Mouse (Mus musculus) myocyte (in vitro differentiated cells): Measurements from ENCODE around the gene Mipep.

Source experiments
- CEBPB ChIP-seq: IDR thresholded peaks from 2 replicates; pipeline ENCODE4 v1.6.1; 2011; ENCODE audit warnings: mild to moderate bottlenecking, moderate library complexity; ENCODE audit not compliant: poor library complexity, insufficient read depth, severe bottlenecking
- E2F4 ChIP-seq: IDR thresholded peaks from one replicate; pipeline ENCODE4 v1.6.1; 2011; ENCODE audit warnings: mild to moderate bottlenecking, control low read depth, moderate library complexity; ENCODE audit not compliant: insufficient read depth
- MYOD1 ChIP-seq, 3 experiments: IDR thresholded peaks; one replicate each; pipeline ENCODE4 v1.6.1; 2011; ENCODE audit warnings: control low read depth in 2 of 3, low read depth in 2 of 3, mild to moderate bottlenecking in 2 of 3, moderate library complexity in 1 of 3; ENCODE audit not compliant: insufficient read length in 2 of 3, control insufficient read depth in 1 of 3
- POLR2A ChIP-seq: IDR thresholded peaks from one replicate; pipeline ENCODE4 v1.6.1; 2011; ENCODE audit warnings: low read depth, mild to moderate bottlenecking, control low read depth, moderate library complexity; ENCODE audit not compliant: insufficient read length
- TCF3 ChIP-seq: IDR thresholded peaks from one replicate; pipeline ENCODE4 v1.6.1; 2011; ENCODE audit warnings: low read depth, control low read depth; ENCODE audit not compliant: insufficient read length
- USF1 ChIP-seq: IDR thresholded peaks from one replicate; pipeline ENCODE4 v1.6.1; 2011; ENCODE audit warnings: low read depth, mild to moderate bottlenecking, control low read depth, moderate library complexity

- TF ChIP-seq POLR2A (no peak), TCF3 (no peak), MYOD1 (IDR thresholded peaks at IDR 0.05; ENCODE audit: control insufficient read depth in 1 of 3, insufficient read length in 2 of 3, low read depth in 2 of 3) (no peak), CEBPB (no peak), USF1 (no peak), E2F4 (no peak)
These were observed 48.4 kb upstream of the Mipep start for GRCm38 (mm10) chr14:60735848-60736547.
